Mouse (Mus musculus): ENCODE data around the gene Cabp1. TPM values are rescaled to one million over a fixed set of nuclear protein-coding genes. Genes with fewer than 3 reads are reported as not detected.

Cabp1 gene
- total RNA-seq, 1 experiment from 2014 or later = 44.4 TPM

- DNase-seq = peak; percentile 82
These were observed 68.8 kb downstream of the Cabp1 start for GRCm38 (mm10) chr5:115125211-115125871.

GRCm38 (mm10) chr5:115124690-115125089 is 69.5 kb downstream of the Cabp1 start:
- DNase-seq = no peak

- DNase-seq = no peak
These were observed 73.2 kb downstream of the Cabp1 start for GRCm38 (mm10) chr5:115120978-115121377.

GRCm38 (mm10) chr5:115118961-115119570 is 75.1 kb downstream of the Cabp1 start, which contains the start of gene Acads:
TSS of gene Acads (minus strand) at chr5:115119346.
- DNase-seq = peak; percentile 87

Other genes with a start within 250 kb of the Cabp1 start
- gene Hnf1a, start 223.3 kb downstream of the Cabp1 start, total RNA-seq (2021) = 0.29 TPM in 1 of 2 replicates, not detected in the other
- gene Sppl3, start 183.2 kb downstream of the Cabp1 start, total RNA-seq (2021) = 52.2 and 59.0 TPM in 2 replicates
- gene Gm10401, start 96.1 kb downstream of the Cabp1 start, total RNA-seq (2021) = not detected in 2 replicates
- 181 and 197 TPM in 2 replicates for gene Acads, start 75.0 kb downstream of the Cabp1 start, total RNA-seq (2021)
- 36.2 and 41.3 TPM in 2 replicates for gene Unc119b, start 59.4 kb downstream of the Cabp1 start, total RNA-seq (2021)
- 139 and 194 TPM in 2 replicates for gene Mlec, start 36.2 kb downstream of the Cabp1 start, total RNA-seq (2021)
- gene Pop5, start 41.5 kb upstream of the Cabp1 start, total RNA-seq (2021) = 77.2 and 94.0 TPM in 2 replicates
- gene Rnf10, start 78.5 kb upstream of the Cabp1 start, total RNA-seq (2021) = 269 and 281 TPM in 2 replicates
- 51.0 and 53.0 TPM in 2 replicates for gene Coq5, start 85.3 kb upstream of the Cabp1 start, total RNA-seq (2021)
- 243 and 326 TPM in 2 replicates for gene Dynll1, start 106.6 kb upstream of the Cabp1 start, total RNA-seq (2021)
- gene Srsf9, start 132.8 kb upstream of the Cabp1 start, total RNA-seq (2021) = 74.5 and 77.0 TPM in 2 replicates
- 21.6 and 22.9 TPM in 2 replicates for gene Gatc, start 146.8 kb upstream of the Cabp1 start, total RNA-seq (2021)
- 37.6 and 47.5 TPM in 2 replicates for gene Triap1, start 146.8 kb upstream of the Cabp1 start, total RNA-seq (2021)
- gene Cox6a1, start 154.6 kb upstream of the Cabp1 start, total RNA-seq (2021) = 1,153 and 1,399 TPM in 2 replicates
- gene Msi1, start 235.2 kb upstream of the Cabp1 start, total RNA-seq (2021) = 15.3 and 20.8 TPM in 2 replicates